Mouse (Mus musculus): ENCODE measurements at regions not wholly inside any gene's neighbourhood (a gene's known extent, or its start where the extent isn't known, plus 50 kb on each side); places are given as distances from the start of the nearest gene placed in this dataset.

DNA sequence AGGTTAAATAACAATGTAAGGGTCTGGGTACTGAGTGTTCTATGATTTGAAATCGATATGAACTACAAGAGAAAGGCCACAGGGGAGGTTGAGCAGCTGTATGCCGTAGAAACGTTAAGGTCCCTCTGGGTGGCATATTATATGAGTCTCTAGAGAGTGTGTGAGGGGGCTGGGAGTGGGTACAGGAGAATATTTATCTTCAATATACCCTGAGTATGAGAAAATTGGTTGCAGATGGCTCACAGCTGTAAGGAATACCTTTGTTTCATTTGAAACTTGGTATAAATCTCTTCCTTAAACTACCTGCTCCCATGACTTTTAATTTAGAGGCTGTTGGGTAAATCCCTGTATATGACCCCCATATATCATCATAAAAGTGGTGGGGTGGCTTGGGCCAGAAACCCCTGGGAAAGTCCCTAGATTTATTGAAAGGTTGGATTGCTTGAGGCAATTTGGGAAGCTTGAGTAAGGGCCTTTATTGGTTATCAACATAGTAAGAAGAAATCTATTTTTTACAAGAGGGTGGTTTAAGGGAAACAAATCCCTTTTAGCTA, 128.7 kb upstream of the Prkg2 start:
- TF ChIP-seq CTCF (IDR thresholded peaks at IDR 0.05) (no peak), EP300 (IDR thresholded peaks at IDR 0.05) (no peak)
